Mouse (Mus musculus): ENCODE data around the gene Brd1. TPM values are rescaled to one million over a fixed set of nuclear protein-coding genes. Genes with fewer than 3 reads are reported as not detected.

Gene Brd1
- polyA plus RNA-seq, 1 experiment = 26.1 TPM

GRCm38 (mm10) chr15:88652006-88652405, 82.0 kb downstream of the Brd1 start:
- H3K4me3 ChIP-seq (replicated peaks; ENCODE audit: insufficient read depth, low read depth, low read length) = no peak overlapping the region
- H3K27me3 ChIP-seq (ENCODE audit: control insufficient read depth, insufficient read depth, low read length) = no peaks in the 10 kb centered on the region
- TF ChIP-seq CTCF (IDR thresholded peaks at IDR 0.05; ENCODE audit: borderline replicate concordance, insufficient read depth, low read depth, low read length) (no peak), POLR2A (IDR thresholded peaks at IDR 0.05; ENCODE audit: borderline replicate concordance, insufficient read depth, low read length) (no peak)
- WGBS = 82% methylated on average over 5 of the region's 5 CpGs
- peaks cover 6% of the 10 kb centered on the region; the same call in 1 of the 2 replicates for H3K4me1 ChIP-seq (ENCODE audit: control insufficient read depth, insufficient read depth, low read length)
- H3K27ac ChIP-seq (ENCODE audit: insufficient read depth, low read length) = no peak overlapping the region
- DNase-seq = no peak

DNA sequence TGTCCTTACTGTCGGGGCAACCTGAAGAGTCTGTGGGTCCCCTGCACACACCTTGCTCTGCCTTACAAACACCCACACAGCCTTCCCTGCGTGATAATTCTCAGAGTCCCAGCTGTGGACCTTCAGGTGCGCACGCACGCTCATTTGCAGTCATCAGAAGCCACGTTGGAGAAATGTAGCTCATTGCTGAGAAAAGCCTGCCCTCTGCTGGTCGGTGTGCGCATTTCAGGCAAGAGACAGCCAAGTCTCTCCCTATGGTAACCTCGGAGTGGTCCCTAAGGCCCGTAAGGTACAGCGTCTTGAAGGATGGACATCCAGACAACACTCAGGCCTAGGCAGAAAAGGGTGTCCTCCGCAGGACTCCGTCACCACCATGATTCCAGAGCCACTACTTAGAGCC, 83.0 kb downstream of the Brd1 start:
- Histone ChIP-seq H3K27me3 (ENCODE audit: control insufficient read depth, insufficient read depth, low read length) (no peaks in the 10 kb centered on the region), H3K4me1 (ENCODE audit: control insufficient read depth, insufficient read depth, low read length) (peaks cover 6% of the 10 kb centered on the region; the same call in 1 of the 2 replicates), H3K4me3 (replicated peaks; ENCODE audit: insufficient read depth, low read depth, low read length) (peak overlapping the region; percentile 18), H3K27ac (ENCODE audit: insufficient read depth, low read length) (no peak overlapping the region)
- WGBS = 11% methylated on average over 13 of the region's 13 CpGs
- TF ChIP-seq CTCF (IDR thresholded peaks at IDR 0.05; ENCODE audit: borderline replicate concordance, insufficient read depth, low read depth, low read length) (peak; percentile 95), POLR2A (IDR thresholded peaks at IDR 0.05; ENCODE audit: borderline replicate concordance, insufficient read depth, low read length) (no peak)
- DNase-seq = peak; percentile 84 to 91

Other genes with a start within 250 kb of the Brd1 start
- gene Zdhhc25, start 133.9 kb downstream of the Brd1 start, polyA plus RNA-seq (2012; rRNA removed) = not detected in 2 replicates
- gene Zbed4, start 17.4 kb upstream of the Brd1 start, polyA plus RNA-seq (2012; rRNA removed) = 6.1 and 6.9 TPM in 2 replicates
- 17.3 and 18.5 TPM in 2 replicates for gene Alg12, start 85.1 kb upstream of the Brd1 start, polyA plus RNA-seq (2012; rRNA removed)
- 28.6 and 32.0 TPM in 2 replicates for gene Creld2, start 85.4 kb upstream of the Brd1 start, polyA plus RNA-seq (2012; rRNA removed)
- 23.4 and 24.2 TPM in 2 replicates for gene Pim3, start 128.0 kb upstream of the Brd1 start, polyA plus RNA-seq (2012; rRNA removed)
- gene Ttll8, start 220.2 kb upstream of the Brd1 start, polyA plus RNA-seq (2012; rRNA removed) = 1.4 and 1.6 TPM in 2 replicates
- gene Mlc1, start 244.8 kb upstream of the Brd1 start, polyA plus RNA-seq (2012; rRNA removed) = 141 and 145 TPM in 2 replicates
- gene Mov10l1, start 248.7 kb upstream of the Brd1 start, polyA plus RNA-seq (2012; rRNA removed) = 0.02 TPM in 1 of 2 replicates, not detected in the other

Measured in cerebellum, adult 2 months (tissue).